Mouse (Mus musculus) forebrain, embryonic 16.5 days (tissue): ENCODE measurements around the gene Chuk. TPM values are rescaled to one million over a fixed set of nuclear protein-coding genes. Genes with fewer than 3 reads are reported as not detected.

Source experiments
- ATAC-seq: fragments of 200-750 bp; cut with Nextera tagmentation; 2 replicates; pipeline ENCODE4 v1.8.0; 2017; ENCODE audit warnings: mild to moderate bottlenecking, moderate library complexity
- H3K27ac ChIP-seq: fragments of 300-500 bp; sonication (generic); 2 replicates; pipeline ENCODE4 v1.5.1; 2014; ENCODE audit warnings: low read length, control low read depth
- H3K27me3 ChIP-seq: fragments of 300-500 bp; sonication (generic); replicated peaks from 2 replicates; pipeline ENCODE4 v1.6.1; 2014; ENCODE audit warnings: low read length; ENCODE audit not compliant: control insufficient read depth, insufficient read depth
- H3K36me3 ChIP-seq: fragments of 300-500 bp; sonication (generic); 2 replicates; pipeline ENCODE4 v1.6.1; 2014; ENCODE audit not compliant: control insufficient read depth, insufficient read depth
- H3K4me1 ChIP-seq: fragments of 300-500 bp; sonication (generic); replicated peaks from 2 replicates; pipeline ENCODE4 v1.6.1; 2014; ENCODE audit warnings: low read length; ENCODE audit not compliant: control insufficient read depth, insufficient read depth
- H3K4me2 ChIP-seq: fragments of 300-500 bp; sonication (generic); 2 replicates; pipeline ENCODE4 v1.6.1; 2014; ENCODE audit warnings: mild to moderate bottlenecking, low read length, control low read depth
- H3K4me3 ChIP-seq: fragments of 300-500 bp; sonication (generic); replicated peaks from 2 replicates; pipeline ENCODE4 v1.5.1; 2014; ENCODE audit warnings: mild to moderate bottlenecking, low read length, control low read depth
- H3K9ac ChIP-seq: fragments of 300-500 bp; sonication (generic); replicated peaks from 2 replicates; pipeline ENCODE4 v1.6.1; 2014; ENCODE audit warnings: low read depth, low read length, control low read depth
- H3K9me3 ChIP-seq: fragments of 300-500 bp; sonication (generic); 2 replicates; pipeline ENCODE4 v1.6.1; 2016; ENCODE audit warnings: low read length; ENCODE audit not compliant: control insufficient read depth
- WGBS: fragments of 180-500 bp; shearing (Covaris S2); extraction: QIAGEN DNeasy Blood & Tissue Kit; methylation state at CpG from one replicate; pipeline ENCODE4 v1.1.7; 2014; 5-methylcytosine and 5-hydroxymethylcytosine counted together
- polyA plus RNA-seq: library from polyadenylated mRNA; unstranded; fragments of >200 nt; fragmentation: Nextera tagmentation; extraction: Ambion mirVana; gene quantifications from 2 replicates; pipeline ENCODE4 v1.2.1, GENCODE M21; 2015

The Chuk gene
- polyA plus RNA-seq, 1 experiment from 2014 or later, result 72.4 TPM

GRCm38 (mm10) chr19:44063773-44064172 is 43.5 kb downstream of the Chuk start:
- Histone ChIP-seq H3K27me3 (no peaks in the 10 kb centered on the region), H3K4me2 (no peak overlapping the region), H3K9ac (no peak overlapping the region), H3K36me3 (peaks cover 7% of the 10 kb centered on the region; the same call in 1 of the 2 replicates), H3K4me3 (no peak overlapping the region), H3K27ac (no peak overlapping the region), H3K9me3 (no peaks in the 10 kb centered on the region), H3K4me1 (peaks cover 13% of the 10 kb centered on the region)
- WGBS, result 93% methylated on average over 7 of the region's 7 CpGs
- ATAC-seq, result no peak

- Histone ChIP-seq H3K4me3 (no peak overlapping the region), H3K27ac (no peak overlapping the region), H3K4me1 (no peaks in the 10 kb centered on the region), H3K36me3 (peaks cover 9% of the 10 kb centered on the region), H3K4me2 (no peak overlapping the region), H3K9ac (no peak overlapping the region), H3K27me3 (no peaks in the 10 kb centered on the region), H3K9me3 (no peaks in the 10 kb centered on the region)
- WGBS, result 87% methylated on average over 3 of the region's 3 CpGs
- no peak for ATAC-seq
These were observed 47.1 kb downstream of the Chuk start for GRCm38 (mm10) chr19:44060226-44060625.

GRCm38 (mm10) chr19:44055173-44055826 is 52.0 kb downstream of the Chuk start:
- Histone ChIP-seq H3K9ac (no peak overlapping the region), H3K9me3 (no peaks in the 10 kb centered on the region), H3K4me2 (no peak overlapping the region), H3K4me3 (no peak overlapping the region), H3K27ac (no peak overlapping the region), H3K27me3 (no peaks in the 10 kb centered on the region), H3K4me1 (no peaks in the 10 kb centered on the region), H3K36me3 (peaks cover 2% of the 10 kb centered on the region; the same call in 1 of the 2 replicates)
- no peak for ATAC-seq
- 78% methylated on average over 4 of the region's 4 CpGs for WGBS

- no peak overlapping the region for H3K27ac ChIP-seq
- H3K4me3 ChIP-seq, result no peak overlapping the region
- H3K4me1 ChIP-seq, result no peaks in the 10 kb centered on the region
- no peaks in the 10 kb centered on the region for H3K27me3 ChIP-seq
- H3K9ac ChIP-seq, result no peak overlapping the region
- H3K36me3 ChIP-seq, result no peaks in the 10 kb centered on the region; the same call in none of the 2 replicates
- no peak for ATAC-seq
- no peak overlapping the region for H3K4me2 ChIP-seq
- no peaks in the 10 kb centered on the region for H3K9me3 ChIP-seq
- 81% methylated on average over 4 of the region's 4 CpGs for WGBS
These were observed 56.9 kb downstream of the Chuk start for GRCm38 (mm10) chr19:44050388-44050787.

- no peak overlapping the region for H3K27ac ChIP-seq
- H3K9me3 ChIP-seq, result no peaks in the 10 kb centered on the region
- H3K4me1 ChIP-seq, result no peaks in the 10 kb centered on the region
- WGBS, result 59% methylated on average over 3 of the region's 3 CpGs
- no peaks in the 10 kb centered on the region for H3K27me3 ChIP-seq
- no peak overlapping the region for H3K4me2 ChIP-seq
- no peaks in the 10 kb centered on the region; the same call in 1 of the 2 replicates for H3K36me3 ChIP-seq
- ATAC-seq, result no peak
- no peak overlapping the region for H3K9ac ChIP-seq
- no peak overlapping the region for H3K4me3 ChIP-seq
These were observed 58.0 kb downstream of the Chuk start for GRCm38 (mm10) chr19:44049282-44049681.

- WGBS, result 74% methylated on average over 3 of the region's 3 CpGs
- Histone ChIP-seq H3K9me3 (no peaks in the 10 kb centered on the region), H3K4me2 (no peak overlapping the region), H3K36me3 (no peaks in the 10 kb centered on the region; the same call in 1 of the 2 replicates), H3K27me3 (no peaks in the 10 kb centered on the region), H3K4me3 (no peak overlapping the region), H3K9ac (no peak overlapping the region), H3K4me1 (no peaks in the 10 kb centered on the region), H3K27ac (no peak overlapping the region)
- no peak for ATAC-seq
These were observed 61.4 kb downstream of the Chuk start for GRCm38 (mm10) chr19:44045847-44046246.

GRCm38 (mm10) chr19:44042121-44042520 is 65.2 kb downstream of the Chuk start:
- Histone ChIP-seq H3K36me3 (peaks cover 10% of the 10 kb centered on the region), H3K9ac (no peak overlapping the region)
- 77% methylated on average over 5 of the region's 5 CpGs for WGBS

GRCm38 (mm10) chr19:44033396-44033795 is 73.9 kb downstream of the Chuk start:
- no peak for ATAC-seq
- Histone ChIP-seq H3K27ac (no peak overlapping the region), H3K36me3 (peaks cover 19% of the 10 kb centered on the region), H3K9me3 (no peaks in the 10 kb centered on the region), H3K4me2 (no peak overlapping the region), H3K27me3 (no peaks in the 10 kb centered on the region), H3K4me3 (no peak overlapping the region), H3K4me1 (no peaks in the 10 kb centered on the region), H3K9ac (no peak overlapping the region)
- WGBS, result 97% methylated on average over 5 of the region's 5 CpGs

More at GRCm38 (mm10) chr19:44042121-44042520, 65.2 kb downstream of the Chuk start:
- Histone ChIP-seq H3K4me2 (no peak overlapping the region), H3K9me3 (no peaks in the 10 kb centered on the region), H3K27me3 (no peaks in the 10 kb centered on the region), H3K27ac (no peak overlapping the region), H3K4me1 (no peaks in the 10 kb centered on the region), H3K4me3 (no peak overlapping the region)
- ATAC-seq, result no peak

GRCm38 (mm10) chr19:44032046-44032744 is 75.1 kb downstream of the Chuk start:
- H3K27ac ChIP-seq, result no peak overlapping the region
- no peaks in the 10 kb centered on the region for H3K27me3 ChIP-seq
- no peaks in the 10 kb centered on the region for H3K4me1 ChIP-seq
- WGBS, result 96% methylated on average over 11 of the region's 11 CpGs
- H3K9ac ChIP-seq, result no peak overlapping the region
- ATAC-seq, result no peak
- no peak overlapping the region for H3K4me3 ChIP-seq
- peaks cover 12% of the 10 kb centered on the region; the same call in 1 of the 2 replicates for H3K36me3 ChIP-seq
- no peaks in the 10 kb centered on the region for H3K9me3 ChIP-seq
- H3K4me2 ChIP-seq, result no peak overlapping the region
